Mouse (Mus musculus): ENCODE results near the gene Dusp14. TPM values are rescaled to one million over a fixed set of nuclear protein-coding genes. Genes with fewer than 3 reads are reported as not detected.

Gene Dusp14
- polyA plus RNA-seq, 2 experiments = 15.3 to 21.9 TPM

DNA sequence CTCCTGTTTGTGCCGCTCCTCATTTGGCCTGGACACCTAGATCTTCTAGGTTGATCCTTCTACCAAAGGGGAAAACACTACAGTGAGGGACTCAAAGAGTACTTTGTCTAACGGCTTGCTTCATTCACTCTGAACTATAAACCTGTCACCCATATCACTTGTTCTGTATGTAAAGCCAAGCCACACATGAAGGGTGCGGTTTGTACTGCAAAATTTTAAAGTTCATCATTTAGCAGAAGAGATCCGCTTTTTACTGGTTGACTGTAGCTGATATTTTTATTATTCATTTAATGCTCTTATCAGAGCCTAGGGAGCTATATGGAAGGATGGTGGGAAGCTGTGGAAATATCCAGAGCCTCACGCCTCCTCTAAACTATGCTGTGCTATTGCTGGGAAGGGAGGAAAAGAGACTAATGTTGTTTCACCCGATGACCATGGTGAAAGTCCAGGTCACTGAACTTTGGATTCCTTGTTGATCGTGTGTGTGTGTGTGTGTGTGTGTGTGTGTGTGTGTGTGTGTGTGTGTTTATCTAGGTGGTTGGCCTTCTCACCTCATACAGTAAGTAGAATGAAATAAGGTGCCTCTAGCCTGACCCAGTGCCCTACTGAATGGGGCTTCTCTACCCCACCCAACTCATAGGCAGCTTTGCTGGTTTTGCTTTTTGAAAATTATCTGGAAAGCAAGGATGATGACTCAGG lies 52.1 kb downstream of the Dusp14 start:
- TF ChIP-seq POLR2A (IDR thresholded peaks at IDR 0.05; ENCODE audit: borderline replicate concordance, extremely low read depth, insufficient read depth, insufficient read length) = no peak
- H3K27me3 ChIP-seq (ENCODE audit: control insufficient read depth, insufficient read depth, low read length) = no peaks in the 10 kb centered on the region
- no peaks in the 10 kb centered on the region for H3K4me1 ChIP-seq (ENCODE audit: control insufficient read depth, insufficient read depth, low read length)
- H3K27ac ChIP-seq (replicated peaks; ENCODE audit: low read depth, low read length) = no peak overlapping the region
- DNase-seq (ENCODE audit: low spot score) (no peak), ATAC-seq (ENCODE audit: low FRiP score, low read depth) (no peak)
- H3K4me3 ChIP-seq (replicated peaks; ENCODE audit: low read length) = no peak overlapping the region
- WGBS = 75% methylated on average over 7 of the region's 7 CpGs
- H3K4me2 ChIP-seq (replicated peaks; ENCODE audit: low read depth, low read length, severe bottlenecking) = no peak overlapping the region
- no peak overlapping the region for H3K9ac ChIP-seq (ENCODE audit: low read depth, low read length, severe bottlenecking)
- H3K9me3 ChIP-seq (ENCODE audit: control insufficient read depth, low read length) = no peaks in the 10 kb centered on the region
- peaks cover 11% of the 10 kb centered on the region for H3K36me3 ChIP-seq (ENCODE audit: control insufficient read depth, insufficient read depth, low read length)

DNA sequence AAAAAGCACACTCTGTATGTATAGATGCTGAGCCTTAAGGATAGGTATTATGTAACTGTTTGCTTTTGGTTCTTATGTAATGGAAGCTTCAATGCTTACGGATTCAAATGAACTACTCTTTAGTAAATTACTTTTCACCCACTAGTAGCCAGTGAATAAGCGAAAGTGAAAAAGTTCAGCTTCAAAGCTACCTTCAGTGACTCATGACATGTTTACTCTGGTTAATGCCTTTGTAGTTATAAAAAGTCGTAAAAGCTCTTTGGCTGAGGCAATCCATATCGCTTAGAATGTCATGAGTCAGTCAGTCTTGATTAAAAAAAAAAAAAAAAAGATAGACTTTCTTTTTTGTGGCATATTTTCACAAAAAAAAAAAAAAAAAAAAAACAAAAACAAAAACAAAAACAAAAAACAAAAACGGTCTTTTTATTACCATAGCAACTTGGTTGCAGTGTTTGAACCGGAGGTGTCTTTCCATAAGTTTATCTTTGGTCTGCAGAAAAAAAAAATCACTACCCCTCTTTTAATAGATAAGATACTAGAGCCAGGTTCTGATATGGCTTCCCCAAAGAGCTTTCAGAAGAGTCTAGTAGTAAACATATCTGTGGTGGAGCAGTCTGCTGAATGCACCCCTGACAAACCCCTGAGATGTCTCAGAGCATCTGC lies 52.8 kb downstream of the Dusp14 start:
- no peaks in the 10 kb centered on the region for H3K27me3 ChIP-seq (ENCODE audit: control insufficient read depth, insufficient read depth, low read length)
- H3K4me2 ChIP-seq (replicated peaks; ENCODE audit: low read depth, low read length, severe bottlenecking) = no peak overlapping the region
- no peaks in the 10 kb centered on the region for H3K9me3 ChIP-seq (ENCODE audit: control insufficient read depth, low read length)
- H3K4me1 ChIP-seq (ENCODE audit: control insufficient read depth, insufficient read depth, low read length) = no peaks in the 10 kb centered on the region
- 62% methylated on average over 6 of the region's 6 CpGs for WGBS
- no peak overlapping the region for H3K27ac ChIP-seq (replicated peaks; ENCODE audit: low read depth, low read length)
- peaks cover 9% of the 10 kb centered on the region for H3K36me3 ChIP-seq (ENCODE audit: control insufficient read depth, insufficient read depth, low read length)
- ATAC-seq (ENCODE audit: low FRiP score, low read depth) (no peak), DNase-seq (ENCODE audit: low spot score) (no peak)
- TF ChIP-seq POLR2A (IDR thresholded peaks at IDR 0.05; ENCODE audit: borderline replicate concordance, extremely low read depth, insufficient read depth, insufficient read length) = no peak
- no peak overlapping the region for H3K9ac ChIP-seq (ENCODE audit: low read depth, low read length, severe bottlenecking)
- H3K4me3 ChIP-seq (replicated peaks; ENCODE audit: low read length) = no peak overlapping the region

DNA sequence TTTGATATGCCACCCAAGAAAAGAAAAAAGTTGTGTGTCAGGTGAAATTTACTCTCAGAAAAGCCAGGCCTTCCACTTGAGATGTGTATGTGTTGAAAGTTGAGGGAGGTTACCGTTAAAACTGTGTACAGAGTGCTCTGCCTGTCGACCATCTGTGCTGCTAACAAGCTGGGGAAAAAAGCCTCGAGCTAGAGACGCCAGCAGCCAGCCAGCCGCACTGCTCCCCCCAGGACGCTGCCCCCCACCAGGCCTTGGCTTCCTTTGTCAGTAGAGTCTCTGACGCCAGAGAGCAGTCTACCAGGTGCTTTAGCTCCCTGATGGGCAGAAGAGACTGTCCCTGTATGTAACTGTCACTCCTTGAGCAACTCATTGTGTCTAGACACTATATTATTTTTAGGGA lies 56.0 kb downstream of the Dusp14 start:
- Histone ChIP-seq H3K9ac (ENCODE audit: low read depth, low read length, severe bottlenecking) (no peak overlapping the region), H3K27ac (replicated peaks; ENCODE audit: low read depth, low read length) (no peak overlapping the region), H3K36me3 (ENCODE audit: control insufficient read depth, insufficient read depth, low read length) (peaks cover 23% of the 10 kb centered on the region), H3K4me2 (replicated peaks; ENCODE audit: low read depth, low read length, severe bottlenecking) (no peak overlapping the region), H3K9me3 (ENCODE audit: control insufficient read depth, low read length) (no peaks in the 10 kb centered on the region), H3K27me3 (ENCODE audit: control insufficient read depth, insufficient read depth, low read length) (no peaks in the 10 kb centered on the region), H3K4me3 (replicated peaks; ENCODE audit: low read length) (no peak overlapping the region), H3K4me1 (ENCODE audit: control insufficient read depth, insufficient read depth, low read length) (no peaks in the 10 kb centered on the region)
- DNase-seq (ENCODE audit: low spot score) (no peak), ATAC-seq (ENCODE audit: low FRiP score, low read depth) (no peak)
- WGBS = 2% methylated on average over 7 of the region's 7 CpGs
- TF ChIP-seq POLR2A (IDR thresholded peaks at IDR 0.05; ENCODE audit: borderline replicate concordance, extremely low read depth, insufficient read depth, insufficient read length) = no peak

DNA sequence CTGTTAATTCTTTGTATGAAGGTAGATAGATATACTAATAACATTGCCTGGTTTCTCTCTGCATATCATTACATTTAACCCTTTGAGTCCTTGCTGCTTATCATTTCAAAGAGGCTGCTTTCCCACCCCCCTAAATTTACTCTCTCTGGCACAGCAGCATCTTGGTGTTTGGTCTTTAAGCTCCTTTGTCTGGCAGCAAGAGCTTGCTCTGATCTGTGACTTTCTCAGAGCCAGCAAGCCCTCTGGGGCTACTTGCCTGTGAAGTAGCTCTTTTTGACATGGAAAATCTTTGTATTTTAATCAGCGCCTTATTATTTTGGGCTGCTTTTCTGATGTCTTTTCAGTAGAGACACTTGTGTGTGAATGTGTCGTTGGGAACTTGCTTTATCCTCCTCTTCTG lies 57.5 kb downstream of the Dusp14 start:
- H3K9me3 ChIP-seq (ENCODE audit: control insufficient read depth, low read length) = no peaks in the 10 kb centered on the region
- no peak for DNase-seq (ENCODE audit: low spot score)
- WGBS = 54% methylated on average over 2 of the region's 2 CpGs
- H3K27me3 ChIP-seq (ENCODE audit: control insufficient read depth, insufficient read depth, low read length) = no peaks in the 10 kb centered on the region
- H3K4me3 ChIP-seq (replicated peaks; ENCODE audit: low read length) = no peak overlapping the region
- ATAC-seq (ENCODE audit: low FRiP score, low read depth) = no peak
- no peak overlapping the region for H3K4me2 ChIP-seq (replicated peaks; ENCODE audit: low read depth, low read length, severe bottlenecking)
- no peak overlapping the region for H3K27ac ChIP-seq (replicated peaks; ENCODE audit: low read depth, low read length)
- peaks cover 23% of the 10 kb centered on the region for H3K36me3 ChIP-seq (ENCODE audit: control insufficient read depth, insufficient read depth, low read length)
- H3K9ac ChIP-seq (ENCODE audit: low read depth, low read length, severe bottlenecking) = no peak overlapping the region
- TF ChIP-seq POLR2A (IDR thresholded peaks at IDR 0.05; ENCODE audit: borderline replicate concordance, extremely low read depth, insufficient read depth, insufficient read length) = no peak
- no peaks in the 10 kb centered on the region for H3K4me1 ChIP-seq (ENCODE audit: control insufficient read depth, insufficient read depth, low read length)

DNA sequence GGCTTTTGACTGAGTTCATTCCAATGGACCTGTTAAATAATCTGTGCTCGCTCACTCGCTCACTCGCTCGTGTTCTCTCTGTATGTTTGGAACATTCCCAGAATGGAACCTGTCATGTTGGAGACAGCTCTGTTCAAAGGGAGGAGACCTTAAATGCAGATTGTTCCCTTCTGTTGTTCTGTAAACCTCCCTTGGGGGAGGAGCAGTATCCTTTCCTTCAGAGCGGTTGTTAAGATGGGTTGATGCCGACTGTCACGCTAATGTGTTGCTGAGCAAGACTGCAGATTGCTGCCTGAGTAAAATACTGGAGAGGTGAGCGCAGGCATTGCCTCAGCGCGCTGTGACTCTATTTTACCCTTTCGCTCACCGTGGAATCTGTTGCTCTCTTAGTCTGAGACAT lies 58.0 kb downstream of the Dusp14 start:
- Histone ChIP-seq H3K9ac (ENCODE audit: low read depth, low read length, severe bottlenecking) (no peak overlapping the region), H3K27ac (replicated peaks; ENCODE audit: low read depth, low read length) (no peak overlapping the region), H3K27me3 (ENCODE audit: control insufficient read depth, insufficient read depth, low read length) (no peaks in the 10 kb centered on the region), H3K4me2 (replicated peaks; ENCODE audit: low read depth, low read length, severe bottlenecking) (no peak overlapping the region), H3K36me3 (ENCODE audit: control insufficient read depth, insufficient read depth, low read length) (peaks cover 25% of the 10 kb centered on the region), H3K4me1 (ENCODE audit: control insufficient read depth, insufficient read depth, low read length) (no peaks in the 10 kb centered on the region), H3K4me3 (replicated peaks; ENCODE audit: low read length) (no peak overlapping the region), H3K9me3 (ENCODE audit: control insufficient read depth, low read length) (no peaks in the 10 kb centered on the region)
- no peak for DNase-seq (ENCODE audit: low spot score)
- no peak for ATAC-seq (ENCODE audit: low FRiP score, low read depth)
- TF ChIP-seq POLR2A (IDR thresholded peaks at IDR 0.05; ENCODE audit: borderline replicate concordance, extremely low read depth, insufficient read depth, insufficient read length) = no peak
- WGBS = 36% methylated on average over 12 of the region's 12 CpGs
